Mouse (Mus musculus): ENCODE data around the gene Prkg2. TPM values are rescaled to one million over a fixed set of nuclear protein-coding genes. Genes with fewer than 3 reads are reported as not detected.

Gene Prkg2
- not detected in 2 replicates for total RNA-seq (2015)
- not detected in 2 replicates for total RNA-seq (2017)

DNA sequence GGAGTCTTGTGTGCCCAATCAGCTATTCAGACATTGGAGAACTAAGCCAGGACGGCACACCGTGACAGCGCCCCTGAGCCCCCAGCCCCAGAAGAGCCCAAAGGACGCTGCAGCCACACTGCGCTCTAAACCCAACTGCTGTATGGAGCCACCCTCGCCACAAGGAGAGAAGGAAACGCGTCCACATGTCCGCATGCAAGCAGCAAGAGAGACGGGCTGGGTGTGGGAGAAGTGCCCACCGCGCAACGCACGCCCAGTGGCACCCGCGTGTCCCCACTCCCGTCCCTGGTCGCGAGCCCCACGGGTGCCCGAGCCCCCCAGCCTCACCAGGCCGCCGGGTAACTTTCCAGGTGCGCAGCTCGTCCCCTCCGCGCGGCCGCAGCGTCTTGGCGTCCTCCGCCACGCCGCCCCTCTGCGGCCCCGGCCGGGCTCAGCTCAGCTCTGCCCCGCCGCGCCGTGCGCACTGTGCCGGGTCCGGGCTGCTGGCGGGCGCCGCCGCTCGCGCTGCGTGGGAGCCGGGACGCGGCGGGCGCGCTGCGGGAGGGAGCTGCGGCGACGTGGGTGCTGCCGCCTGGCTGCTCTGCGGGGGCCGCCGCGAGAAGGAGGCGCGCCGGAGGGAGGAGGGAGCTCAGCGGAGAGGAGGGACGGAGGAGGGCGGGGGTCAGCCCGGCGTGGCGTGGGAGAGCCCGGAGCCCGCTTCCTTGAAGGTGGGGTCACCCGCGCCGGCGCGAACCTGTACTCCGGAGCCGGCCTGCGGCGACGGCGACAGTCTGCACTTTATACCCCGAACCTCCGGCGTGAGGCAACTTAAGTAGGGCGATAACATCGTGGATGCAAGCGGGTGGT lies at the start of gene Prkg2:
Prkg2 (minus strand) TSS at position 756 of the 846 bp plus-strand sequence.
- ATAC-seq (ENCODE audit: poor library complexity, severe bottlenecking), result no peak

DNA sequence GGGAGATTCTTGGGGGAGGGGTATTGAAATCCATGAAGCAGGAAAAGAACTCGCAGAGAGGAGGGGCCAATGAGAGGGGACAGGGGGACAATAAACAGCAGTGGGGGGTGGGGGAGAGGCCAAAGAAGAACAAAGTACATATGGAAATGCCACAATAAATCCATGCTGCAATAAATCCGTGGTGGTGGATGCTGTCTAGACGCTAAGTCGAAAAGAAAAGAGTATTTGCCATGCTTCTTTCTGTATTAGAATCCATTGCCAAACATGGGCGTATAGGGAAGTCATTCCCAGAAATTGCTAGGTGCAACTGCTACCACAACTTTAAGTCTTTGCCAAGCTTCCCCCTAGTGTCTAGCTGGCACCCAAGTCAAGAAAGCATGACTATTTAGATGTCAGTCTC lies 46.8 kb upstream of the Prkg2 start:
- ATAC-seq (ENCODE audit: poor library complexity, severe bottlenecking), result no peak

DNA sequence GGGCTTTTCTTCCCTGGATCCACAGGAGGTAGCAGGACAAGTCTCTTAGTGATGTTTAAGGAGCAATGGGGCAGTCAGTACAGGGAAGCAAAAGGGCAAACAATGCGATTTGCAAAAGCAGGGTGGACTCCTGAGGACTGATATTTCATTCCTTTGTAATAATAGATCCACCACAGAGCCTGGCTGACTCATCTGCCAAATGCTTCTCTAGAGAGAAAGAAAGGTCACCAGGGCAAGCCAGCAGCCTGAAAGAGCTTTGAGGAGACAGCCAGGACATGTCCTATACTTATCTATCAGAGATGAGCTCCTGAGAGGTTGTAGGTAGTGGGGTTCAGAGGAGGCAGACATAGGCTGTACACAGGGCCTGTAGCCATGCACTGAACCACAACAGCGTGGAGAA lies 41.2 kb upstream of the Prkg2 start:
- ATAC-seq (ENCODE audit: poor library complexity, severe bottlenecking), result no peak

DNA sequence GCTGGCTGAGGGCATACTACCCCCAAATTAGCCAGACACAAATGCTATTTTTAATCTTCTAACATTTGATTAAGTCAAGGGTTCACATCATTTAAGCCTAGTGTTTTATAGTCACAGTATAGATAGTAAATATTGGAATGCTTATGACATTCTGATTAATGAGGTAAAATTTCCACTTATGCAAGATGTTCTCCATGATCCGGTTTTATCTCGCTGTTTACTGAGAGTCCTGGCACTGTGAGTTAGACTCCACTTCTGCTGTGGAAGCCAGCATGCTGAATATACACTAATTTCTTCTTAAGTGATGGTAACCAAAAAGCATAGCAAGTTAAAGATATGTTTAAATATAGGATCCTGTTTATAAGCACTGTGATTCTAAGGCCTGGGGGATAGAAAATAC lies 31.2 kb upstream of the Prkg2 start:
- no peak for ATAC-seq (ENCODE audit: poor library complexity, severe bottlenecking)

DNA sequence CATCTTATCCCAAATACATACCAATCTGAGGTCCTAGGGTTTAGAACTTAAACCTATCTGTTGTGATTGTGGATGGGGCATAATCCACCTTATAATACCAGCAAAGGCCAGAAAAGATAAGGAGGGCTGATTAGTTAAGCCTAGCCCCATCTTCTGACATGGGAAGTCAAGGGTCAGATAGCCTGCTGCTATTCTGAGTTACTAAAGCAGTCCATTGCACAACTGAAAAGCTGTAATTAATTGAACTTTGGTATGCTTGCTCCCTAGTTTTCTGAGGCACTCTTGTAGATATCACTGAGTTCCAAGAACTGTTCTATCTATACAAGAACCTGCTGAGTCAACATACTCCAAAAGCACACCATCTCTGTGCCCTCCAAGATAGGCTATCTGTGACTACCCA lies 25.4 kb upstream of the Prkg2 start:
- ATAC-seq (ENCODE audit: poor library complexity, severe bottlenecking), result no peak

DNA sequence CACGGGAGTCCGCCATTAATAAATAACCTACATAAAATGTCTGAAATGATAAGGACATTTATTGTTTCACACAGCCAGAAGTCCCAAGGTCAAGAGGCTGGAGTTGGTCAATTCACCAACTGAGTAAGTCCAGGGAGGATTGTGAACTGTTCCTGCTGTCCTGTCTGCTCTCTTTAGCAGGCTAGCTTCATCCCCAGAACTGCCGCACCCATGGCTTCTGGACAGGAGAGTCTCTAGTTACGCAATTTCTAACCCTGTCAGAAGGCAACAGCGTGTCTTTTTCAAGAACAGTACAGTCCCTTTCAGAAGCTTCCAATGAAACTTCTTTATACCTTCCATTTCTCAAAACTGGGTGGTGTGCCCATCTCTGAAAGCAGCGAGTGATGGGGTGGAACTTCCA lies 1.9 kb upstream of the Prkg2 start:
- no peak for ATAC-seq (ENCODE audit: poor library complexity, severe bottlenecking)

DNA sequence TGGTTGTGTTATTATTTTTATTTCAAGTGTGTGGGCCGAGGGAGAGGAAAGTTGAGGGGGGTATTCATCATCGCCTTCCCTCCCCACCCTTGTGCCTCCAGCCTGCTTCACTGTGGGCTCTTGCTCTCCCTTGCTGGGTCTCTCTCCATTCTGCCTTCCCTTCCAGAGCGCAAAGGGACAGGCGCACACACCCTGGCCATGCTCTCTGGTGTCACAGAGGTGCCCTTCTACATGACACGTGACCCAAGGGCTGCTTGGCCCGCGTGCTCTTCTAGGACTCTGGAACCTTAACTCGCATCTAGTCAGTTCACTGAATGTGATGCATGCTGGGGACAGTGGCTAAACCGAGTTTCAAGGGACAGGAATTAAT lies 276 bp upstream of the Prkg2 start:
- no peak for ATAC-seq (ENCODE audit: poor library complexity, severe bottlenecking)

DNA sequence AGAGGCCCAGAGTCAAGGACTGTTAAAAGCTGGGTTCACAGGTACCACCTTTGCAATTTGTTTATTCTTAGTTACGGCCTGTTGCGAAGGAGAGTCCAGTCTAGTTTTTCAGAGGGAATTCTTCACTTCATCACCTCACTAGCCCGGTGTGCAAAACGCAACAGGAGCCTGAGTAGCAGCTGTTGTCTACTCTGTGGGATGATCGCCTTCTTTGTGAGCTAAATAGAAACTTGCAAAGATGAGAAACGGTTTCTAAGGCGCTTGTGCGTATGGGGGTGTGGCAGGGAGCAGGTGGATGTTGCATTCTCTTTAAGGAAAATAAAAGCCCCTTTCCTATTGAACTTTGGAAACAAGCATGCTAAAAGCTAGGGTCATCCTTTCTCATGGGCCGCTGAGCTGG lies 1.2 kb downstream of the Prkg2 start:
- ATAC-seq (ENCODE audit: poor library complexity, severe bottlenecking), result no peak

DNA sequence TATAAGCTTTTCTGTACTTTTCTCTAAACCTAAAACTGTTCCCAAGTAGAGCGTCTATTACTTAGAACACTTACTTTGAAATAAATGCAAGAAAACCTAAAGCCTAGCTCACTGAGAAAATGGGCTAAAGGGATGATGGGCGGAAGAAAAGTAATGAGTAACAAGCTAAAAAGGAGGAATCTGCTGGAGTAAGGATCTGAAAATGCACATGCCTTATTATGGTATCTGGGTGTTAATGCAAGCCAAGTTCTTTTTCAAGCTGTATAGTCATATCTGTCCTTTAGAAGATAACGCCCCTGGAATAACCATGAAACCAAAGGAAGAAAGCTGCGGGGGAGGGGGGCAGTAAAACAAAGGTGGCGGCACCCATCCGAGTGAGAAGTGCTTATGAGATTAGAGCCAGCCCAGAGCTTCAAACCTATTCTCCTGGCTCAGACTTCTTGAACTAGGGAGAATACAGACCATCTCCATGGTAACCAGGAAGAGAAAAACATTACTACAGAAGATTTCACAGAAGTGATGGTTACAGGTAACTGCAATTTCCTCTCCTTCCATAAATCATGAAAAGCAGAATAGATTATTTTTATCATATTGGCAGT lies 5.5 kb downstream of the Prkg2 start:
- no peak for ATAC-seq (ENCODE audit: poor library complexity, severe bottlenecking)

DNA sequence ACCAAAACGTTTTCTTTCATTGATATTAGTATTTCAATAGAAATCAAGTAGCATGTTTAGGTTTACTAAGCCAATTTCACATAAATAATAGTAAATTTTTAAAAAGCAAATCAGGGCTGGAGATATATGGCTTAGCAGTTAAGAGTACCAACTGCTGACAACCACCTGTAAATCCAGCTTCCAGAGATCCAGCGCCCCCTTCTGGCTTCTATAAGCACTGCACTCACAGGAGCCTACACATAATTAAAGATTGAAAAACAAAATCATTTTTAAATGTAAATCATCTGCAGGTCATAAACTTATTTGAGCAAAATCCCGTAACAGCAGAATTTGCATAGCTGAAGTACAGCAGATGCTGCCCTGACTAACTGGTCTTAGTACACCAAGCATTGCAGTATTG lies 10.8 kb downstream of the Prkg2 start:
- no peak for ATAC-seq (ENCODE audit: poor library complexity, severe bottlenecking)

DNA sequence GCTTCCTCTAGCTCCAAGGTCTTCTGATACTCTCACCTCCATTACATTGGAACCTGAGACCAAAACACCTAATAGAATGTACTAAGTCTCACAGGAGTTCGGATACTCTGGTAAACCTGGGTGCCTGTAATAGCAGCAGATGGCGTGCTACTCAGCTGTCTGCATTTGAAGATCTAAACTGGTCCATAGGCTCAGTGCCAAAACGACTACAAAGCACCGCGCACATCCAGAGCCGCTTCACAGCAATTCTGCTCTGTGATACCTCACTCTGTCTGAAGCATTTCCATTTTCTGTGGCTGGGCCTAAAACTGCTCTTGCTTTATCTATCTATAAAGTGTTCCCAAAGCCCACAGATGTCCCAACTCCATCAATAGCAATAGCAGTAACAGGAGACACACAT lies 17.4 kb downstream of the Prkg2 start:
- ATAC-seq (ENCODE audit: poor library complexity, severe bottlenecking), result no peak

DNA sequence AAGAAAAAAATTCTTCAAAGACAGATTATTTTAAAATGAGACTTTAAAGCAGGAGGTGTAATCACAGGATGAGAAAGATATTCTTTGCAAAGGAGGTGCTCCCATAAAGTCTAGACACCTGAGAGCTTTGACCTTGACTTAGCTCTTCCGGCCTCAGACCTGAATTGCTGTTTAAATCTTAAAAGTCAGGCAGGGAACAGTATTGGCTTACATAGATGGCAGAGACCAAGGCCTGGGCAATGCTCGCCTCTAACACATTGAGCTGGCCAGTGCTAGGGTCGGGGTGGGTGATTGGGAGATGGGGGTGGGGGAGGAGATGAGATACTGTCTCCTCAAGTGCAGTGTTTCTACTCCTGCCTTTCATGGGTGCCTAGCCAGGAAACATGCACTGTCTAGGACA lies 22.0 kb downstream of the Prkg2 start:
- ATAC-seq (ENCODE audit: poor library complexity, severe bottlenecking), result no peak

DNA sequence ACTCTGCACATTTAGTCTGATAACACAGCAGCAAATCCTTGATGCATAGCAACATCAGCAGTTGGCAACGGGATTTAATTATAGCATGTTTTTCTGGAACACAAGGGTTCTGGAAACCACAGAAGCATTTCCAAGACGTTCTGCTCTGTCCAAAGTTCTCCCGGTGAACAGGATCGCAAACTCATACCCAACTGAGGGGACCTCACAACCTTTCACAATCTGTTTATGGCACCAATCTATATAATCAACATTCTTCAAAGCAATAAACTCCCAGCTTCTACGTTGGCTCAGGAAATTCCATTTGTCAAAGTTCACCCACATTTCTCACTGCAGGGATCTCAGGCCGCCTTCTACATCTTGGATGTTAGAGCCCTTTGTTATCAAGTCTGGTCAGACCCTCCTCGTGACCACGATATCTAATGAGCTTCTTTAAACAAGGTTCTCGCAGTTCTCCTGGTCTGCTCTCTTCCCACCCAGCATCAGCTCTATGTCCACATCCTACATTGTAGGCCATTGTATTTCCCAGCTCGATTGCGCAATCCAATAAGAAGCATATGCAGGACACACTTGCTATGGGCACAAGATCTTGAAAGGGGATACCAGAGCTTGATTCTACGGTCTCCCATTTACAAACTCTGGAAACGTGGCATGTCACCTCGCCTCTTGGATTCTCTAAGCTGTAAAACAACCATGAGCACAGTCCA lies 26.6 kb downstream of the Prkg2 start:
- ATAC-seq (ENCODE audit: poor library complexity, severe bottlenecking), result no peak

DNA sequence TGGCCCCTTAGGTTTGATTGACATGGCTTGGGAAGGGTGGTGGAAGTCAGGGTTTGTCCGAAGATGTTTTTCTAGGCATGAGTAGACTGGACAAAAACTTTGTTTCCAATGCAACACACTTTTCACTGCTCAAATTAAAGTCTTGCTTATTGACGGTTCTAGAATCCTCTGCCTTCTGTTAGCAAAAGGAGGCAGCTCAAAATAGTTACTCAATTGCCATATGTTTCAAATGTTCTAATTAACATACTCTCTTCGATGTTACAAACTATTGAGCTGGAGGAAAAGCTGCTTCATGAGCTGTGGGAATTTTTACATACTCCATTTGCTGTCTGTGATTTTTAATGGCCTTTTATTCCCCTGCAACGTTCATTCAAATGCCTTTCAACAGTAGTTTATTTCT lies 39.0 kb downstream of the Prkg2 start:
- ATAC-seq (ENCODE audit: poor library complexity, severe bottlenecking), result no peak

DNA sequence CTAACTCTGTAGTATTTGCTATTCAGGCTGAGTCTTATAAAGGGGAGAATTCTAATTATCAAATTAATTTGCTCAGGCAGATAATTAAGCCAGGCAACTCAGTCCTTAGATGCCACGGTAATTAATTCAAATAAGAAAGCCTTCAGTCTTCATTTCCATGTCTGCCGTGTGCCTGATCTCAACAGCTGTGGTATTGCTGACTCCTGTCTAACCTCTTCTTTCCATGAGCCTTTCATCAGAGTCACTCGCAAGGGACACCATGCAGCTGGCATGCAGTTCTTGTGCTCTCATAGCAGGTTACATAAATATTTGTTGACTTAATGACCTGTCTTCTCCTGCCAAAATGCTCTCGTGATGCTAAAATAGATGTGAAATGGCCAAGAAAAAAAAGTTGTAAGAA lies 41.4 kb downstream of the Prkg2 start:
- ATAC-seq (ENCODE audit: poor library complexity, severe bottlenecking), result no peak

DNA sequence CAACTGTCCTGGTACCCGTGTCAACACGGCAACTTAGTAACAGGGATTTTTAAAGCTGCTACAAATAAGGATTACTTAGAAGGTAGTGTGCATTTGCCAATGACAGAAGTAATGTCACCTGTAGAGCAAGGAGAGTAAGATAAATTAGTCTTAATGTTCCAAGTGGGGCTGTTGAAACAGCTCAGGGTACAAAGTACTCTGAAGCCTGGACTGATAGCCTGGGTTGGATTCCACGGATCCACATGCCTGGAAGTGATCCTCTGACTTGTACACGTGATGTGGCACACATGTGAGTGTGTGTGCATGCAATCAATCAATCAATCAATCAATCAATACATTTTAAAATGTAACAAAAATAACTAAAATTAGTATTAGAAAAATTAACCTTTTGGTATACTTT lies 45.6 kb downstream of the Prkg2 start:
- no peak for ATAC-seq (ENCODE audit: poor library complexity, severe bottlenecking)

DNA sequence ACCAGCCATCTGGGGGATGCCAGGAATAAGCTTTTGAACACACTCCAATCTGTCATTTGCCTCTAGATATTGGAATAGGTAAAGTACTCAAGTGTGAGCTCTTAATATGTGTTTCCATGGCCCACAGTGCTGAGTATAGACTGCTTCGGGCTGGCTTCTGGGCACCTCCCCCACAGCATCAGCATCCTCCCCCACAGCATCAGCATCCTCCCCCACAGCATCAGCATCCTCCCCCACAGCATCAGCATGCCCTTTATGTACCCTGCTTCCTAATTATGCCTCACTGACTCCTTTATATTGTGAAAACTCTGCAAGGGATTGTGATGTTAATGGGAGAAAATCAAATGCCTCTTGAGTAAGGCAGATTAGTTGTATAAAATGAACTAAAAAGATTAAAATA lies 49.5 kb downstream of the Prkg2 start:
- ATAC-seq (ENCODE audit: poor library complexity, severe bottlenecking), result no peak

DNA sequence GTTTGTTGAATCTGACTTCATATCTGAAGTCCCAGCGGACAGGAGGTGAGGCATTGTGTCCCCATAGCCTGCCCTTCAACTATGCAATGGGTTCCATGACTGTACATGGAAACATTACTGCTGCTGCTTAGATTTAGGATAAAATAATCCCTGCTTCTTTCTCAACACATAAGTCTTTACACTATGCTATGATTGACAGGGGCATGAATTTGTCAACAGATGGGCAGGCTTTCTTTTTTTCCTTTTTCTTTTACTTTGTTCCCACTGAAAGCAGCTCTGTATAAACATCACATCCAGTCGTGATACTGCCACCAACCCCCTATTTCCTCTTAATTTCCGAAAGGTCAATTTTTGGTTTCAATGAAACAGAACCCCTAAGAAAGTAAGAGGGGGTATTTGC lies 50.0 kb downstream of the Prkg2 start:
- ATAC-seq (ENCODE audit: poor library complexity, severe bottlenecking), result no peak

DNA sequence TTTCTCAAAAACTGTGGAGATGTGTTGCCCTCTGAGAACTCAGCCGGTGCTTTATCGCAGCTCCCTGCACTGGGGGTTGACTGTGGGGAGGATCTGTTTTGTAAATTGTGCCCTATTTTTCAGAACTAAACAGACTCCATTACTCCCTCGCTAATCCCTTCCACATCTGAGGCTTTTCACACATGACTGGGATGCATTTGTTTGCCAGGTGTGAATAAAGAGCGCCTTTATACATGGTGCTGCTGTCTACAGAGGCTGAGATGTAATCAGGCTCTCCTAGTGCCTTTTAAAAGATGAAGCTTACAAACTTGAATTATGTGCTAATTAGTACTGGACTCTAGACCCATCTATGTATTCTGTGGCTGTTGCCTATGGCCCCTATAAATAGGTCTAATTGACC lies 50.7 kb downstream of the Prkg2 start:
- no peak for ATAC-seq (ENCODE audit: poor library complexity, severe bottlenecking)

DNA sequence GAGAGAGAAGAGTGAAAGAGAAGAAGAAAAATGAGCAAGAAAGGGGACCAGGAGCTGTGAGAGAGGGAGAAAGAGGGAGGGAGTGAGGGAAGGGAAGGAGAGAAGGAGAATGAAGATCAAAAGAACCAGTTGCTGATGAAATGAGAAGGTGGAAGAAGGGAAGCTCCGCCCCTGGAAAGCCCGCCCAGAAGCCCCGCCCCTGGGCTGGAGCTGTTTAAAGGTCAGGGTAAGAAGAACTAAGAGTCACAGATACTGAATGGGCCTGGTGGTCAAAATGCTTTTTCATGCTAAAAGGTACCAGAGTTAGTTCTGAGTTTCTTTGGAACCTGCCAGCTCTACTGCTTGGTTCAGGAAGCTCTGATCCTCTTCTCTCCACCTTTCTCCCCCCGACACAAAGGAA lies 51.1 kb downstream of the Prkg2 start:
- ATAC-seq (ENCODE audit: poor library complexity, severe bottlenecking), result no peak

DNA sequence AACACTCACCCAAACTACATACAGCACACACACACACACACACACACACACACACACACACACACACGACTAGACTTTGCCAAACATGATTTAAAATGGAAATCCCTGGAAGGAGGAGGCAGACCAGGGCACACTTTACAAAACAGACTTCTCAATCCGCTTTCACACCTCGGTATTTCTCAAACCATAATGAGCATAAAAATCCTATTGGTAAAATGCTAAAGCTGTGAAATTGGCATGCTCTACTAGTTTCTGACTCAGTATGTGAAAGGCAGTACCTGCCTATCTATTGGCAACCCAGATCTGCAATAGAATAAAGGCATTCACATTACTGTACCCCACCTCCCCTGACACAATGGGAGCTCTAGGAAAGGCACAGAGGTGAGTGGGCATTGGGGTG lies 52.1 kb downstream of the Prkg2 start:
- ATAC-seq (ENCODE audit: poor library complexity, severe bottlenecking), result no peak

DNA sequence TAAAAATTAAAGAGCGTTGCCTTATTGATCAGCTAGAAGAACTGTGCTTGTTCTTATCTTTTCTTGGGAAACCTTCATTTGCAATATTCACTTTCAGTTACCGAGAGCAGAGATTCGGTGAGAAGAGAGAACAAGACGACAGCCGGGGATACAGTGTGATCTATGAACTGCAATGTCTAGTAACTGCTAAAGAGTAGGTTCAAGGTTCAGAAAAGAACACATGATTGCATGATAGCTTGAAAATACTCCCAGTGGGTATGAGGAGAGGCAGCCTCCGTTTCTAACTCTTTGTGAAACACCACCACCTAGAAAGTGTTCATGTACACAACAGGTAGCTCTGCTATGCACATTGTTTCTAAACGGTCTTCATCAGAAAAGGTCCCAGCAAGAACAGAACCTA lies 55.8 kb downstream of the Prkg2 start:
- ATAC-seq (ENCODE audit: poor library complexity, severe bottlenecking), result no peak
